Mouse (Mus musculus) frontal cortex, postnatal 36 days (tissue): ENCODE measurements around the gene Klhdc3.

Source experiments
- DNase-seq, 2 experiments: peaks; one replicate each; pipeline ENCODE4 v3.0.0; 2022; ENCODE audit warnings: low spot score in 2 of 2

Gene Klhdc3

GRCm38 (mm10) chr17:46624598-46624997 is 56.1 kb downstream of the Klhdc3 start:
- no peak for DNase-seq
